Mouse (Mus musculus) heart, postnatal 0 days (tissue): ENCODE results near the gene Ubl3.

Source experiments
- CTCF ChIP-seq: IDR thresholded peaks from 2 replicates; pipeline ENCODE4 v1.5.1; 2016; ENCODE audit warnings: antibody characterized with exemption, control low read depth, low read depth
- EP300 ChIP-seq: IDR thresholded peaks from 2 replicates; pipeline ENCODE4 v1.6.1; 2016; ENCODE audit warnings: antibody characterized with exemption, low read depth

GRCm38 (mm10) chr5:148474346-148474745 lies 78.2 kb downstream of the Ubl3 start:
- TF ChIP-seq CTCF = no peak
- no peak for TF ChIP-seq EP300
